24 mouse cellular contexts compared by ENCODE assay signal in the genomic region with DNA sequence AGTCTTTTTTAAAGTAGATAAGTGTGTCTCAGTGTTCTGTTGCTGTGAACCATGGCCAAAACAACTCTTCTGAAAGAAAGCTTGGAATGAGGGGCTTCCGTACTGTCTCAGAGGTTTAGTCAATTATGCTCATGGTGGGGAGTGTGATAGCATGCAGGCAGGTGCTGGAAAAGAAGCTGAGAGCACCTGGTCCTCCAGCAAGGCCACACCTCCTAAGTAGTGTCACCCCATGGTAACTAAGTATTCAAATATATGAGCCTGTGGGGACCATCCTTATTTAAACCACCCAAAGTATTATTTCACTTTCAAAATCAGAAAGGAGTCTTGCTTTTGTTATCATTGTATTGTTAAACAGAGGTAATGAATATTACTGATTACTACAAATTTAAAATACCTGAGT.
"Had no signal": no experiment of that assay in that cellular context is flagged by ENCODE, and none has a peak within 500 bp of the region (broad histone marks: within the 10 kb centered on the region; RNA-seq: fewer than 3 reads in every experiment).

No protein-coding gene starts in this region.

- ATAC-seq: hindbrain, postnatal 0 days; intestine, embryonic 16.5 days had no signal

- H3K27ac ChIP-seq: heart, embryonic 13.5 days; heart, embryonic 15.5 days; hindbrain, embryonic 13.5 days; hindbrain, embryonic 15.5 days; hindbrain, postnatal 0 days; kidney, embryonic 15.5 days; kidney, postnatal 0 days; limb, embryonic 13.5 days; limb, embryonic 15.5 days had no signal

- DNase-seq: gastrocnemius, postnatal 14 days; gastrocnemius, postnatal 36 days; heart, adult 11 months; heart, adult 2 months; heart, postnatal 14 days; heart, postnatal 36 days; kidney, adult 11 months; kidney, adult 2 months; kidney, adult 9 months; kidney, postnatal 14 days; kidney, postnatal 36 days; layer of hippocampus, adult 9-11 months; layer of hippocampus, postnatal 36 days; left cerebral cortex, postnatal 4 days had no signal

- H3K4me3 ChIP-seq: heart, adult 2 months; heart, embryonic 13.5 days; heart, embryonic 15.5 days; hindbrain, embryonic 13.5 days; hindbrain, embryonic 15.5 days; kidney, embryonic 15.5 days; limb, embryonic 13.5 days; limb, embryonic 15.5 days had no signal
